Mouse (Mus musculus) v-Abl transformed pro-B cells (cell line): ENCODE measurements around the gene Olfr1286.

Source experiments
- in situ Hi-C, 2 experiments: fragments of 400-800 bp; cut with MboI; formaldehyde crosslinking; loops; one replicate each; pipeline ENCODE4 v1.15.1; 2025; ENCODE audit not compliant: unreplicated experiment in 2 of 2

Olfr1286 gene

DNA sequence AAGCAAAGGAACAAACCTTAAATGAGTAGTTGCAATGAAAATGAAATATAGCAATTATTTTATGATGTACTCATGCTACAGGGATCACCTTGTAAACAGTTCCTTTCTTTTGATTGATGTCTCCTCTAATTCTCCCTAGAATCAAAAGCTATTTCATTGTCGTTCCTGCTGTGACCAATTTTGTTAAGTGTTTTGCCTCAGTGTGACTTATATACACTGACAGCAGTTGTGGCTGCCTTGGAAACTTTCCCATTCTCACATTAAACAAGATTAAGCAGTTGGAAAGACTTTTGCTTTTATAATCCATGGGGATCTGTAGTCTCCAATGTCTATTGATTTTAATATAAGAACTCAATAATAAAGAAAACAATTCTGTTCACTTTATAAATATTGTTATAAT lies at the start of gene Olfr1286:
TSS of gene Olfr1286 (minus strand) at position 185 of the 400 bp plus-strand sequence.
- in situ Hi-C loops, result no loop called here

DNA sequence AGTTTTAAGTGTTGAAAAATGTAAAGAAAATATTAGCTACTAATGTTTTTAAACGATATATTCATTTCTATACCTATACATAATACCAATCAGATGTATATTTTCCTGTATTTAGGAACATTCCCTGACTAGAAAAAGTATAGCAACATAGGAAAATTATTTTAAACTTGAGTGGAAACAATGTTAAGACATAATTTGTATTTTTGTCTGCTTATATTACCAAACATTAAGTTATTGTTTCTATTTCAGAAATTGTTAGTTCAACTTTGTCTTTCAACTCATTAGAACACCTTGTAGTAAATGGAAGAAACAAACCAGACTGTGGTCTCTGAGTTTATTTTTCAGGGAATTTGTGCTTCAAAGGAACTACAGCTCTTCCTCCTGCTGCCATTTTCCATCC lies 25.9 kb upstream of the Olfr1286 start, which contains the start of gene Olfr1287:
TSS of gene Olfr1287 (plus strand) at position 301 of the 400 bp plus-strand sequence.
- in situ Hi-C loops, result no loop called here

DNA sequence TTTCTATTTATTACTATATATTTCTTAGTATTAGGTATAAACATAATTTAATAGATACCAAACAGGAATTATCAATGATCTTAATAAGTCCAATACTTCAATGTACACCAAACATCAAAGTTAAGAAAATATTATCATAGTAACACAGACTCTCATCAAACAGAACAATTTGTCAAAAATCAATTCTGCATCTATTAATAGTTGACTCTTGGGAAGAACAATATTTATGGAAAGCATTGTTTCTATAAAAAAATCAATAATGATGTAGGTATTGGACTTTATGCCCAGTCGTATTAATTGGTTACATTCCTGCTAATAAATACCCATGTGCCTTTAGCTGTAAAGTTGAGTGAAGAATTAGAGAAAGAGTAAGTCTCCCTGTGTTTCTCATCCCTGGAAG lies 47.7 kb downstream of the Olfr1286 start, which contains the start of gene Olfr1284:
TSS of gene Olfr1284 (plus strand) at position 301 of the 400 bp plus-strand sequence.
- in situ Hi-C loops, result no loop called here
